Mouse (Mus musculus) lung, adult 2 months (tissue): ENCODE measurements around the gene Olfr273. TPM values are rescaled to one million over a fixed set of nuclear protein-coding genes. Genes with fewer than 3 reads are reported as not detected.
"Not testable (repeated sequence)": the region's sequence is repeated elsewhere in the genome, so short reads cannot be mapped to it uniquely, and the experiment has no call there.

Experiments
- DNase-seq: peaks from one replicate; pipeline ENCODE4 v3.0.0; 2022
- H3K4me1 ChIP-seq: fragments of 200-500 bp; 2 replicates; pipeline ENCODE4 v1.6.1; 2011; ENCODE audit warnings: low read length; ENCODE audit not compliant: control insufficient read depth, insufficient read depth
- H3K4me3 ChIP-seq: fragments of 200-500 bp; replicated peaks from 2 replicates; pipeline ENCODE3; 2011; ENCODE audit warnings: low read depth, mild to moderate bottlenecking, control low read depth, low read length; ENCODE audit errors: extremely low read depth
- CTCF ChIP-seq: fragments of 200-500 bp; IDR thresholded peaks from 2 replicates; pipeline ENCODE4 v1.5.1; 2011; ENCODE audit warnings: mild to moderate bottlenecking, low read length, control low read depth; ENCODE audit not compliant: insufficient read depth
- POLR2A ChIP-seq: fragments of 200-500 bp; IDR thresholded peaks from 2 replicates; pipeline ENCODE4 v1.6.1; 2011; ENCODE audit warnings: low read depth, mild to moderate bottlenecking, control low read depth, low read length, borderline replicate concordance; ENCODE audit errors: extremely low read depth
- WGBS: fragments of 180-500 bp; shearing (Covaris S2); methylation state at CpG from one replicate; pipeline ENCODE4 v1.1.7; 2018; 5-methylcytosine and 5-hydroxymethylcytosine counted together
- polyA plus RNA-seq: library from polyadenylated mRNA; depleted of rRNA; stranded (reverse); fragments of >200 nt; gene quantifications from 2 replicates; pipeline ENCODE4 v1.2.3, GENCODE M21; 2012; rRNA removed

The Olfr273 gene
- polyA plus RNA-seq, result not detected in 2 replicates

- no peak for TF ChIP-seq CTCF
- no peak for TF ChIP-seq POLR2A
- no peak for DNase-seq
- 73% methylated on average over 1 of the region's 1 CpGs for WGBS
These were observed at the start of gene Olfr273 for GRCm38 (mm10) chr4:52859136-52859535. TSS of gene Olfr273 (minus strand) at chr4:52859236.

GRCm38 (mm10) chr4:52864156-52864555, 5.1 kb upstream of the Olfr273 start:
- WGBS, result 89% methylated on average over 9 of the region's 9 CpGs

More at GRCm38 (mm10) chr4:52859136-52859535, at the start of gene Olfr273:
- Histone ChIP-seq H3K4me3 (no peak within 1 kb of the TSS), H3K4me1 (no peaks in the 10 kb centered on the region)

DNA sequence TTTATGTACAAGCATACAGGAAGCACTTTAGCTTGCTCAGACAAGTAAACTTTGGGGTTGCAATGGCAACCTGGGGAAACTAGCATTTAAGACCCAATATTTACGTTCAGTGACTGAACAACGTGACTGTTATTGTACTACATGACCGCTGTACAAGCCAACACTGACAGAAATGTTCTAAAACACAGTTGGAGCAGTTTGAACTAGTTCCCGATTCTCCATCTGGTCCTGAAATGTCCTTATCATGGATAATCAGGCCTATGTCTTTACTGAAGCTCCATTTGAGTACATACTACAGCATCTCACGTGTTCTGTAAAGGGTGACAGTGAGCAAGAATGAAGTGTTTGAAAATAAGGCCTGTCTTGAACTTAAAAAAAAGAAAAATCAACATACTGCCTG, 9.4 kb downstream of the Olfr273 start:
- no peaks in the 10 kb centered on the region for H3K4me1 ChIP-seq
- no peak for DNase-seq
- TF ChIP-seq CTCF (no peak), POLR2A (no peak)
- WGBS, result 83% methylated on average over 5 of the region's 5 CpGs
- H3K4me3 ChIP-seq, result no peak overlapping the region

More at GRCm38 (mm10) chr4:52864156-52864555, 5.1 kb upstream of the Olfr273 start:
- Histone ChIP-seq H3K4me3 (no peak overlapping the region), H3K4me1 (no peaks in the 10 kb centered on the region)
- DNase-seq, result no peak
- TF ChIP-seq POLR2A (no peak), CTCF (no peak)

DNA sequence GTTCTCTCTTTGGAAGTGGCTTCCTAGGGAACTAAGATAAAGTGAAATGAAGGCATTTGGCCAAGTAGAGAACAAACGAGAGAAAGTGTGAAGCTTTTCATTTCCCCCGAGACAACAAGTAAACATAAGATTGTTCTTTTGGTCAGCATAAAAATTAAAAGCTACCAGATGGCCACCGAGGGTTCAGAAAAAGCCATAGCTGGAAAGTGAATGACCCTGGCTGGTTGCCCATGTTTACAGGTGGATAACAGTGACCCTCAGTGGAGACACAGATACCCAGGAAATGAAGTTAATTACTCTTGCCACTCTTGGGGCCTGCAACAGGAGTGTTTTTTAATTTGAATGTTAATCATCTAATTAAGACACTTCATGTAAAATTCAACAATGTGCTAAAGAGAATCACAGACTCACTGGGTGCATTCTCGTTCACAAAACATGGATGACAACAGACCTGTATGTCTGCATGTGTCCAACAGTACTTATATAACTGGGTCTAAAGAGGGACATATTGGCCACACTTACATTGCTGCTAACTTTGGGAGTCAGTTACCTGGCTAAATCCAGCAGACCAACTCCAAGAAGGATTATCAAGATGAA, 9.9 kb downstream of the Olfr273 start:
- DNase-seq, result no peak
- WGBS, result 47% methylated on average over 4 of the region's 4 CpGs
- no peaks in the 10 kb centered on the region for H3K4me1 ChIP-seq
- TF ChIP-seq POLR2A (no peak), CTCF (no peak)
- no peak overlapping the region for H3K4me3 ChIP-seq

DNA sequence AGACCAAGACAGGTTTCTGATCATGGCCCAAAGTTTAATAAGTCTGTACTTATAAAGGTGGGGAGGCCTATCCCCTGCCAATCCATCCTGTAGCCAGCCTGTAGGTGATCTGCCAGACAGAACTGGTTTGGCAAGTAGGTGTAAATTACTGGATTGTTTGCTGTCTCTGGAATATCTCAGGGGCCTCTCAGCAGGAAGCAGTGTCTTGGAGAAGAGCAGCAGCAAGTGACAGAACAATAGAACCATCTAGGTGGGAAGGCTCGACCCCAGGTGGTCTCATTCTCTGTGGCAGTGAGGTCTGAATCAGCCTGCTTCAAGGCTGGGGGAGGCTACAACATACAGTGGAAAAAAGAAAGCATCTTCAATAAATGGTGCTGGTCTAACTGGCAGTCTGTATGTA, 13.6 kb downstream of the Olfr273 start:
- H3K4me3 ChIP-seq, DNase-seq, H3K4me1 ChIP-seq: not testable (repeated sequence)
- 21% methylated on average over 1 of the region's 1 CpGs for WGBS

DNA sequence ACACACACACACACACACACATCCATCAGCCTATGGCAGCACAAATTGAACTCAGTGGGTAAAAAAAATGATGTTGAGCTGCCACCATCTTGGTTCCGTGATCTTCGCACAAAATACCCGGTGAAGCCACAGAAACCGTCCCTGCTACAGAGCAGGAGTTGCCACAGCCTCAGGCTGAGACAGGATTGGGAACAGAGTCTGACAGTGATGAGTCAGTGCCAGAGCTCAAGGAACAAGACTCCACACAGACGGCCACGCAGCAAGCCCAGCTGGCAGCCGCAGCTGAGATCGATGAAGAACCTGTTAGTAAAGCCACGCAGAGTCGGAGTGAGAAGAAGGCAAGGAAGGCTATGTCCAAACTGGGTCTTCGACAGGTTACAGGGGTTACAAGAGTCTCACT, 37.7 kb downstream of the Olfr273 start:
- no peak for DNase-seq
- TF ChIP-seq POLR2A (no peak), CTCF (no peak)
- 95% methylated on average over 11 of the region's 11 CpGs for WGBS
- Histone ChIP-seq H3K4me1 (no peaks in the 10 kb centered on the region), H3K4me3 (no peak overlapping the region)

DNA sequence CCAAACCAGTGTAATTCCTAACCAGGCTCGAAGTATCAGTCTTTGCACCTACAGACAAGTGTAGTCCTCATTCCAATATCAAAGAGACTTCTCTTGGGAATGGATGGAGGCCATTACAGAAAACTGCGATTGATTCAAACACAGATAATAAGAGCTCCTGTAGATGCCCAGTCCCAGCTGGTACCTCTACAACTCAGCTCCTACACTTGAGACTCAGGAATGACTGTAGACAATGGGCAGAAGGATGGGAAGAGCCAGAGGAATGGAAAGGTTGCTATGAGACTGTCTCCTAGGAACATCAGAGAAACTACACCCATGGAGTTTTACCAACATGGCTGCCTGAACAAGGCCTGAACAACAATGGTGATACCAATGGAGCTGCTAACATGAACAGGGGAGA, 44.7 kb downstream of the Olfr273 start, which contains the start of gene Olfr275:
TSS of gene Olfr275 (plus strand) at position 301 of the 400 bp plus-strand sequence.
- 82% methylated on average over 2 of the region's 2 CpGs for WGBS
- TF ChIP-seq CTCF (no peak), POLR2A (no peak)
- H3K4me1 ChIP-seq, result no peaks in the 10 kb centered on the region
- DNase-seq, result no peak
- no peak within 1 kb of the TSS for H3K4me3 ChIP-seq

DNA sequence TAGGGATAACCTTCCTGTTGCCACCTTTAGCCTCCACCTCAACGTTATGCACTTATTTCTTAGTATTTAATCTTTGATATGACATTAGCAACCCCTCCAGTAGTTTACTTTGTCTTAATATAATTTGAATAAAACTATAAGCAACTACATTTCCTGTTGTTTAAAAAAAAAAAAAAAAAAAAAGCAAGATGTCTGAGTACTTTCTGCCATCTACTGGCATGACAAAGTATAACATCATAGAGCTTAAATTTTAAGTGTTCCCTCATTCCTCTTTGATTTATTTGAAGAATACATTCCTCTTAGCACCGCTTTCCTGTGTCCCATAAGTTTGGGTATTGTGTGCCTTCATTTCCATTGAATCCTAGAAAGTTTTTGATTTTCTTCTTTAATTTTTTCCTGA, 47.2 kb downstream of the Olfr273 start:
- no peak for TF ChIP-seq CTCF
- TF ChIP-seq POLR2A, result no peak
- no peak overlapping the region for H3K4me3 ChIP-seq
- no peaks in the 10 kb centered on the region for H3K4me1 ChIP-seq
- 22% methylated on average over 2 of the region's 2 CpGs for WGBS
- no peak for DNase-seq

Other genes starting within 250 kb of the Olfr273 start
- gene Olfr275, start 44.6 kb downstream of the Olfr273 start, polyA plus RNA-seq, result not detected in 2 replicates
- gene Olfr272, start 59.9 kb upstream of the Olfr273 start, polyA plus RNA-seq, result not detected in 2 replicates
- gene Olfr270, start 105.3 kb upstream of the Olfr273 start, polyA plus RNA-seq, result not detected in 2 replicates
- gene Nipsnap3a, start 130.0 kb upstream of the Olfr273 start, polyA plus RNA-seq, result not detected in 2 replicates
- 14.8 and 20.3 TPM in 2 replicates for gene Nipsnap3b, start 152.6 kb upstream of the Olfr273 start, polyA plus RNA-seq